Mouse (Mus musculus) G1E (cell line): ENCODE data around the gene Tex264. TPM values are rescaled to one million over a fixed set of nuclear protein-coding genes. Genes with fewer than 3 reads are reported as not detected.
A peak's percentile ranks its signal among the peaks of the same experiment; 100 is the strongest.

Experiments used
- ATAC-seq: 2 replicates; pipeline ENCODE4 v1.8.0; 2016; ENCODE audit warnings: mild to moderate bottlenecking; ENCODE audit not compliant: insufficient number of reproducible peaks, poor library complexity, low FRiP score, severe bottlenecking; ENCODE audit errors: extremely low read depth
- DNase-seq: peaks from one replicate; pipeline ENCODE4 v3.0.0; 2012; ENCODE audit warnings: low spot score
- H3K27me3 ChIP-seq: 2 replicates; pipeline ENCODE4 v1.6.1; 2012; ENCODE audit warnings: mild to moderate bottlenecking, low read length, inconsistent platforms; ENCODE audit not compliant: insufficient read depth
- H3K36me3 ChIP-seq: replicated peaks from 2 replicates; pipeline ENCODE3; 2012; ENCODE audit warnings: mild to moderate bottlenecking, inconsistent platforms
- H3K4me1 ChIP-seq: 2 replicates; pipeline ENCODE4 v1.6.1; 2012; ENCODE audit warnings: low read depth, low read length, inconsistent platforms, mixed read lengths; ENCODE audit not compliant: insufficient read depth
- H3K4me3 ChIP-seq: 2 replicates; pipeline ENCODE4 v1.5.1; 2012; ENCODE audit warnings: low read depth, mild to moderate bottlenecking, inconsistent platforms, low read length, moderate library complexity, mixed read lengths
- H3K9me3 ChIP-seq: replicated peaks from 2 replicates; pipeline ENCODE4 v1.6.1; 2012; ENCODE audit warnings: inconsistent platforms
- CTCF ChIP-seq: IDR thresholded peaks from 2 replicates; pipeline ENCODE4 v1.5.1; 2012; ENCODE audit warnings: low read depth, low read length, inconsistent platforms, mixed read lengths
- GATA1 ChIP-seq: IDR thresholded peaks from 2 replicates; pipeline ENCODE4 v1.6.1; 2012; ENCODE audit warnings: borderline replicate concordance, low read length, inconsistent platforms, mixed read lengths
- GATA2 ChIP-seq: IDR thresholded peaks from 2 replicates; pipeline ENCODE4 v1.6.1; 2012; ENCODE audit warnings: low read depth, low read length, inconsistent platforms, borderline replicate concordance
- POLR2AphosphoS5 ChIP-seq: IDR thresholded peaks from 2 replicates; pipeline ENCODE4 v1.6.1; 2012; ENCODE audit warnings: low read depth, low read length, inconsistent platforms; ENCODE audit not compliant: insufficient replicate concordance
- TAL1 ChIP-seq: conservative IDR thresholded peaks from 2 replicates; pipeline ENCODE4 v1.6.1; 2012; ENCODE audit warnings: low read depth, low read length, inconsistent platforms, mixed read lengths
- polyA plus RNA-seq: library from polyadenylated mRNA; stranded (reverse); fragments of >175 nt; gene quantifications from 2 replicates; pipeline ENCODE4 v1.2.3, GENCODE M21; 2012
- total RNA-seq, 2 experiments: library from RNA; stranded (forward) in 1 of 2; stranded (reverse) in 1 of 2; fragments of 200-1000 nt in 1 of 2; fragments of >200 nt in 1 of 2; fragmentation: Nextera tagmentation in 1 of 2; gene quantifications; 2 replicates each; pipeline ENCODE4 v1.2.3; 2014 to 2017

Gene Tex264
- total and polyA plus RNA-seq, 3 experiments = 39.1 to 52.3 (median 39.7) TPM

DNA sequence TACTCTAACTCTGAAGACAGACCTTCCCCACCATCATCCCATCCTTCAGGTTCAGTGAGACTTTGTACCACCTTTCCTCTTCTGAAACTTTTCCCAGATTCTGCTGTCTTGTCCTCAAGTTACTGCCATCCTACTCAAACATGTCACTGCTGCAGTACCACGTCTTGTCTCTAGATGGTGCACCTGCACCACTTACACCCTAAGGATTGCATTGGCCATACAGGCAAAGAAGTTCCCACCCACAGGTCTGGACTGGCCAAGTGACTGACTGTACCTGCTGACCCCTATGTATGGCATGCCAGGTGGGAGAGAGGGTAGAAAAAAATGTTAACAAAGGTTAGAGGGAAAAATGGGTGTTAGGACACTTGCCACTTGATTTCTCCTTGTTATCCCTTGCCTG is 10.2 kb downstream of the Tex264 start:
- peak; percentile 57; the same call in 1 of the 2 replicates for ATAC-seq

GRCm38 (mm10) chr9:106673860-106674259 is 11.9 kb downstream of the Tex264 start:
- Histone ChIP-seq H3K27me3 (no peaks in the 10 kb centered on the region), H3K4me1 (peaks cover 3% of the 10 kb centered on the region; the same call in 1 of the 2 replicates), H3K4me3 (no peak overlapping the region), H3K9me3 (no peaks in the 10 kb centered on the region), H3K36me3 (peaks cover 100% of the 10 kb centered on the region)
- TF ChIP-seq GATA1 = no peak
- no peak for TF ChIP-seq GATA2
- no peak for TF ChIP-seq POLR2AphosphoS5
- no peak for TF ChIP-seq CTCF
- no peak for TF ChIP-seq TAL1
- DNase-seq = no peak
- ATAC-seq = no peak

More for the DNA sequence above, 10.2 kb downstream of the Tex264 start:
- Histone ChIP-seq H3K27me3 (no peaks in the 10 kb centered on the region), H3K4me3 (no peak overlapping the region), H3K9me3 (no peaks in the 10 kb centered on the region), H3K4me1 (peaks cover 3% of the 10 kb centered on the region; the same call in 1 of the 2 replicates), H3K36me3 (peaks cover 100% of the 10 kb centered on the region)
- TF ChIP-seq CTCF = peak; percentile 98
- no peak for TF ChIP-seq GATA1
- DNase-seq = peak; percentile 74

DNA sequence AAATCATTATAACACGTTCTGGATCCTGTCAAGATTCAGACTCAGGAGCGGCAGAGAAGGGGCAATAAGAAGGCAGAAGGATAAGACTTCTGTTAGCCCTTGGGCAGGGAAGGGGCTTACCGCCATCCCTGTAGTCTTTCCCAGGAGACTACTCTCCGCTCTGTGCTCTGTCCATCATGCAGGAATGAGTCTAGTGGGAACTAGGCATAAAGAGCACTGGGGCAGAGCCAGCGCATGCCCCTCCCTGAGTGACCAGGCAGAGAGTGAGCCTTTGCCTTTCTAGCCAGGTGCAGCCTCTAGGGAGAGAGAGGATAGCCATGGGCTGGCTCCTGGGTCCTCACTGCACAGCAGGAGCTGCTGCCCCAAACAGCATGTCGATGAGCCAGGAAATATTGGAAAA is 20.9 kb downstream of the Tex264 start:
- H3K36me3 ChIP-seq = peaks cover 100% of the 10 kb centered on the region
- DNase-seq = no peak
- no peak for TF ChIP-seq GATA2
- no peak for TF ChIP-seq CTCF
- TF ChIP-seq GATA1 = no peak
- no peak for TF ChIP-seq POLR2AphosphoS5
- TF ChIP-seq TAL1 = no peak

GRCm38 (mm10) chr9:106664433-106664832 is 21.3 kb downstream of the Tex264 start:
- no peaks in the 10 kb centered on the region for H3K27me3 ChIP-seq
- TF ChIP-seq CTCF (no peak), POLR2AphosphoS5 (no peak), TAL1 (no peak), GATA1 (no peak), GATA2 (no peak)
- no peaks in the 10 kb centered on the region for H3K9me3 ChIP-seq
- no peak for ATAC-seq
- no peaks in the 10 kb centered on the region for H3K4me1 ChIP-seq
- no peak overlapping the region for H3K4me3 ChIP-seq
- no peak for DNase-seq
- H3K36me3 ChIP-seq = peaks cover 100% of the 10 kb centered on the region

More for the DNA sequence above, 20.9 kb downstream of the Tex264 start:
- ATAC-seq = no peak
- no peaks in the 10 kb centered on the region for H3K9me3 ChIP-seq
- H3K4me3 ChIP-seq = no peak overlapping the region
- no peaks in the 10 kb centered on the region for H3K27me3 ChIP-seq
- no peaks in the 10 kb centered on the region for H3K4me1 ChIP-seq

- ATAC-seq (no peak), DNase-seq (no peak)
- Histone ChIP-seq H3K36me3 (peaks cover 100% of the 10 kb centered on the region), H3K9me3 (no peaks in the 10 kb centered on the region), H3K4me1 (no peaks in the 10 kb centered on the region), H3K27me3 (no peaks in the 10 kb centered on the region), H3K4me3 (no peak overlapping the region)
- no peak for TF ChIP-seq POLR2AphosphoS5
- TF ChIP-seq GATA2 = no peak
- TF ChIP-seq GATA1 = no peak
- no peak for TF ChIP-seq CTCF
- no peak for TF ChIP-seq TAL1
Measured at GRCm38 (mm10) chr9:106663200-106663599, 22.5 kb downstream of the Tex264 start.

- Histone ChIP-seq H3K9me3 (no peaks in the 10 kb centered on the region), H3K4me1 (no peaks in the 10 kb centered on the region), H3K27me3 (peaks cover 5% of the 10 kb centered on the region; the same call in 1 of the 2 replicates), H3K36me3 (peaks cover 81% of the 10 kb centered on the region), H3K4me3 (no peak overlapping the region)
- DNase-seq (no peak), ATAC-seq (no peak)
- TF ChIP-seq TAL1 (no peak), GATA2 (no peak), GATA1 (no peak), POLR2AphosphoS5 (no peak), CTCF (no peak)
Measured at GRCm38 (mm10) chr9:106659935-106660334, 25.8 kb downstream of the Tex264 start.
